Mouse (Mus musculus): ENCODE results near the gene Gm45194. TPM values are rescaled to one million over a fixed set of nuclear protein-coding genes. Genes with fewer than 3 reads are reported as not detected.

Gm45194 gene
- total RNA-seq (2021), result not detected
- long read RNA-seq, result 0 reads

GRCm38 (mm10) chrX:111891089-111891488 is at the start of gene Gm45194:
Gene Gm45194, plus strand, starts transcription at chrX:111891389.
- DNase-seq (ENCODE audit: low spot score in 2 of 2), result no peak

GRCm38 (mm10) chrX:111855878-111856277 is 35.3 kb upstream of the Gm45194 start:
- DNase-seq (ENCODE audit: low spot score in 2 of 2), result no peak

GRCm38 (mm10) chrX:111881251-111881650 is 9.9 kb upstream of the Gm45194 start:
- DNase-seq (ENCODE audit: low spot score in 2 of 2), result no peak

- no peak for DNase-seq (ENCODE audit: low spot score in 2 of 2)
Observed at GRCm38 (mm10) chrX:111894321-111895050, 3.3 kb downstream of the Gm45194 start.

- DNase-seq (ENCODE audit: low spot score in 2 of 2), result no peak
Observed at GRCm38 (mm10) chrX:111895084-111895779, 4.0 kb downstream of the Gm45194 start.

- DNase-seq (ENCODE audit: low spot score in 2 of 2), result no peak
Observed at GRCm38 (mm10) chrX:111917422-111917821, 26.2 kb downstream of the Gm45194 start.

- DNase-seq (ENCODE audit: low spot score in 2 of 2), result no peak
Observed at GRCm38 (mm10) chrX:111960909-111961308, 69.7 kb downstream of the Gm45194 start.

- DNase-seq (ENCODE audit: low spot score in 2 of 2), result no peak
Observed at GRCm38 (mm10) chrX:111999661-112000060, 108.5 kb downstream of the Gm45194 start.

- DNase-seq (ENCODE audit: low spot score in 2 of 2), result no peak
Observed at GRCm38 (mm10) chrX:112010707-112011106, 119.5 kb downstream of the Gm45194 start, which contains the start of gene Tex16. Gene Tex16, plus strand, starts transcription at chrX:112011007.

- DNase-seq (ENCODE audit: low spot score in 2 of 2), result no peak
Observed at GRCm38 (mm10) chrX:112238749-112239148, 347.6 kb downstream of the Gm45194 start, which contains the start of gene 4933403O08Rik. Gene 4933403O08Rik, plus strand, starts transcription at chrX:112239049.

GRCm38 (mm10) chrX:112242916-112243315 is 351.7 kb downstream of the Gm45194 start:
- DNase-seq (ENCODE audit: low spot score in 2 of 2), result no peak

- peak in 1 of 2 experiments; percentile 26 for DNase-seq (ENCODE audit: low spot score in 2 of 2)
Observed at GRCm38 (mm10) chrX:112255513-112255912, 364.3 kb downstream of the Gm45194 start.

- DNase-seq (ENCODE audit: low spot score in 2 of 2), result no peak
Observed at GRCm38 (mm10) chrX:112273550-112273949, 382.4 kb downstream of the Gm45194 start.

Other genes starting within 250 kb of the Gm45194 start
- gene Hdx, start 194.3 kb upstream of the Gm45194 start, total RNA-seq (2021), result 1 to 10 TPM; 3.3 to 3.4 TPM
- not detected for gene Tex16, start 119.6 kb downstream of the Gm45194 start, total RNA-seq (2021)

Measured in layer of hippocampus, adult 18-20 months (tissue).